Mouse (Mus musculus) erythroblast, embryonic 14.5 days (primary cell): Measurements from ENCODE around the gene Cfap100.

Source experiments
- GATA1 ChIP-seq: IDR thresholded peaks from 2 replicates; pipeline ENCODE4 v1.6.1; 2012; ENCODE audit warnings: low read length, inconsistent platforms, mixed read lengths
- TAL1 ChIP-seq: IDR thresholded peaks from 3 replicates; pipeline ENCODE4 v1.6.1; 2012; ENCODE audit warnings: low read length, inconsistent platforms, mixed read lengths

- TF ChIP-seq GATA1 (peak; percentile 61), TAL1 (peak; percentile 76)
Measured at GRCm38 (mm10) chr6:90374647-90375046, 54.0 kb downstream of the Cfap100 start.
